In genomic region chr7:89903007-89903406, GRCm38 (mm10) we compare ENCODE assay signal across 14 mouse cellular contexts. TPM values are rescaled to one million over a fixed set of nuclear protein-coding genes. Genes with fewer than 3 reads are reported as not detected.
DNase-seq lines count a peak whose midpoint lies in the region; ATAC-seq lines count a peak whose summit lies in the region.
"Had no signal": no experiment of that assay in that cellular context is flagged by ENCODE, and none has a peak within 500 bp of the region (broad histone marks: within the 10 kb centered on the region; RNA-seq: fewer than 3 reads in every experiment).

No protein-coding gene starts in this region.

- no peak for ATAC-seq in heart, embryonic 12.5 days (ENCODE audit: insufficient number of reproducible peaks, low FRiP score)
- no peak for ATAC-seq in lung, embryonic 16.5 days (ENCODE audit: low read depth)
- ATAC-seq in hindbrain, embryonic 11.5 days (ENCODE audit: low FRiP score): 0 out of 2 replicates have a peak, but pooled peaks have one; percentile 21
- ATAC-seq in midbrain, embryonic 15.5 days (replicated peaks): peak; percentile 43; the same call in 1 of the 2 replicates

- H3K4me2 ChIP-seq in heart, embryonic 12.5 days: peak overlapping the region; percentile 56; the same call in 1 of the 2 replicates
- peak overlapping the region; percentile 42 for H3K4me2 ChIP-seq in lung, embryonic 16.5 days (ENCODE audit: low read depth, low read length)
- H3K4me2 ChIP-seq in hindbrain, embryonic 11.5 days (replicated peaks; ENCODE audit: low read depth, low read length): no peak overlapping the region
- H3K4me2 ChIP-seq in midbrain, embryonic 15.5 days: peak overlapping the region; percentile 42

- no peak overlapping the region for H3K27ac ChIP-seq in heart, embryonic 12.5 days (ENCODE audit: poor library complexity, severe bottlenecking)
- no peak overlapping the region for H3K27ac ChIP-seq in lung, embryonic 16.5 days (ENCODE audit: low read length)
- H3K27ac ChIP-seq in hindbrain, embryonic 11.5 days (ENCODE audit: low read depth, low read length): no peak overlapping the region
- no peak overlapping the region for H3K27ac ChIP-seq in midbrain, embryonic 15.5 days

- H3K36me3 ChIP-seq in heart, embryonic 12.5 days: no peaks in the 10 kb centered on the region
- no peaks in the 10 kb centered on the region for H3K36me3 ChIP-seq in lung, embryonic 16.5 days (ENCODE audit: control insufficient read depth, insufficient read depth, low read length)
- no peaks in the 10 kb centered on the region for H3K36me3 ChIP-seq in hindbrain, embryonic 11.5 days (ENCODE audit: control insufficient read depth, insufficient read depth, low read length)
- H3K36me3 ChIP-seq in midbrain, embryonic 15.5 days (replicated peaks): no peaks in the 10 kb centered on the region

- WGBS in heart, embryonic 12.5 days: 80% methylated on average over 8 of the region's 8 CpGs
- 77% methylated on average over 8 of the region's 8 CpGs for WGBS in lung, embryonic 16.5 days
- 84% methylated on average over 8 of the region's 8 CpGs for WGBS in hindbrain, embryonic 11.5 days
- 79% methylated on average over 8 of the region's 8 CpGs for WGBS in midbrain, embryonic 15.5 days

- H3K4me1 ChIP-seq in heart, embryonic 12.5 days (replicated peaks): 0 out of 2 replicates have a peak, but pooled peaks cover 5% of the 10 kb centered on the region
- H3K4me1 ChIP-seq in lung, embryonic 16.5 days (replicated peaks; ENCODE audit: control insufficient read depth, insufficient read depth, low read length): no peaks in the 10 kb centered on the region
- no peaks in the 10 kb centered on the region for H3K4me1 ChIP-seq in hindbrain, embryonic 11.5 days (replicated peaks; ENCODE audit: control insufficient read depth, insufficient read depth, low read length)
- H3K4me1 ChIP-seq in midbrain, embryonic 15.5 days: peaks cover 10% of the 10 kb centered on the region

- no peaks in the 10 kb centered on the region for H3K9me3 ChIP-seq in heart, embryonic 12.5 days (replicated peaks)
- no peaks in the 10 kb centered on the region for H3K9me3 ChIP-seq in lung, embryonic 16.5 days (ENCODE audit: control insufficient read depth, low read length)
- H3K9me3 ChIP-seq in hindbrain, embryonic 11.5 days (ENCODE audit: control insufficient read depth, low read length): no peaks in the 10 kb centered on the region
- no peaks in the 10 kb centered on the region for H3K9me3 ChIP-seq in midbrain, embryonic 15.5 days

- intact Hi-C loops in heart, postnatal 25 days (cut with DNase I): no loop called here

- H3K27me3 ChIP-seq in heart, embryonic 12.5 days (replicated peaks): no peaks in the 10 kb centered on the region
- H3K27me3 ChIP-seq in lung, embryonic 16.5 days (ENCODE audit: control insufficient read depth, insufficient read depth, low read depth, low read length): no peaks in the 10 kb centered on the region
- no peaks in the 10 kb centered on the region for H3K27me3 ChIP-seq in hindbrain, embryonic 11.5 days (ENCODE audit: control insufficient read depth, insufficient read depth, low read length)
- H3K27me3 ChIP-seq in midbrain, embryonic 15.5 days (replicated peaks): no peaks in the 10 kb centered on the region

- no peak overlapping the region for H3K9ac ChIP-seq in heart, embryonic 12.5 days
- H3K9ac ChIP-seq in lung, embryonic 16.5 days (ENCODE audit: low read length): no peak overlapping the region
- H3K9ac ChIP-seq in hindbrain, embryonic 11.5 days (ENCODE audit: low read depth, low read length): no peak overlapping the region
- no peak overlapping the region for H3K9ac ChIP-seq in midbrain, embryonic 15.5 days

- no peak overlapping the region for H3K4me3 ChIP-seq in heart, embryonic 12.5 days
- no peak overlapping the region for H3K4me3 ChIP-seq in lung, embryonic 16.5 days (ENCODE audit: low read length)
- no peak overlapping the region for H3K4me3 ChIP-seq in hindbrain, embryonic 11.5 days (ENCODE audit: low read depth, low read length)
- H3K4me3 ChIP-seq in midbrain, embryonic 15.5 days: no peak overlapping the region

- no peak for DNase-seq in heart, postnatal 25 days (ENCODE audit: low spot score)
- DNase-seq in lung, adult 18-20 months: no peak
- DNase-seq in hindbrain, embryonic 11.5 days (ENCODE audit: low spot score): no peak
- no peak for DNase-seq in thymus, postnatal 0 days (ENCODE audit: low spot score)
- DNase-seq in cerebellum, postnatal 10 days: no peak
- DNase-seq: cerebellum, adult 18-20 months; gastrocnemius, postnatal 10 days; kidney, adult 8-10 months; lung, adult 2 months; right cerebral cortex, adult 18-20 months had no signal

RNA-seq across cellular contexts. Expression of gene Ccdc81, which starts 0.4 kb away (rescaled TPM):
- 0.06 TPM in 1 of 2 replicates, not detected in the other for polyA plus RNA-seq in heart, embryonic 12.5 days (2016; fragmentation: Nextera tagmentation; extraction: Ambion mirVana)
- not detected for total RNA-seq in heart, postnatal 25 days (2021)
- polyA plus RNA-seq in lung, embryonic 16.5 days (2015; fragmentation: Nextera tagmentation; extraction: Ambion mirVana): 0.69 and 1.2 TPM in 2 replicates
- 0.36 and 0.86 TPM in 2 replicates for polyA plus RNA-seq in hindbrain, embryonic 11.5 days (2014; fragmentation: Nextera tagmentation; extraction: Ambion mirVana)
- 1.1 TPM in 2 replicates for polyA plus RNA-seq in midbrain, embryonic 15.5 days (2015; fragmentation: Nextera tagmentation; extraction: Ambion mirVana)
- polyA plus RNA-seq in thymus, postnatal 0 days (2015; fragmentation: Nextera tagmentation; extraction: Ambion mirVana): 0.09 TPM in 2 replicates
- total RNA-seq: adrenal gland, postnatal 25 days had no signal

RNA-seq across cellular contexts. Expression of gene Hikeshi, which starts 38.0 kb away (rescaled TPM):
- 112 TPM in 2 replicates for polyA plus RNA-seq in heart, embryonic 12.5 days (2016; fragmentation: Nextera tagmentation; extraction: Ambion mirVana)
- total RNA-seq in heart, postnatal 25 days (2021): 10 to 100 TPM; 72.7 to 80.1 TPM
- polyA plus RNA-seq in lung, embryonic 16.5 days (2015; fragmentation: Nextera tagmentation; extraction: Ambion mirVana): 128 and 132 TPM in 2 replicates
- polyA plus RNA-seq in hindbrain, embryonic 11.5 days (2014; fragmentation: Nextera tagmentation; extraction: Ambion mirVana): 153 and 157 TPM in 2 replicates
- polyA plus RNA-seq in midbrain, embryonic 15.5 days (2015; fragmentation: Nextera tagmentation; extraction: Ambion mirVana): 111 and 117 TPM in 2 replicates
- 152 and 183 TPM in 2 replicates for polyA plus RNA-seq in thymus, postnatal 0 days (2015; fragmentation: Nextera tagmentation; extraction: Ambion mirVana)

Comparison
In these comparisons a context has a peak if more than half of its experiments do, and no peak if none do; other contexts are left out.
1. ATAC-seq: peak in hindbrain, embryonic 11.5 days (single experiment) and midbrain, embryonic 15.5 days (single experiment); none in heart, embryonic 12.5 days (single experiment) and lung, embryonic 16.5 days (single experiment).